Mouse (Mus musculus): ENCODE results near the gene Ryr1. TPM values are rescaled to one million over a fixed set of nuclear protein-coding genes. Genes with fewer than 3 reads are reported as not detected.

Gene Ryr1
- polyA plus RNA-seq, 1 experiment from 2014 or later, result 10.2 TPM

DNA sequence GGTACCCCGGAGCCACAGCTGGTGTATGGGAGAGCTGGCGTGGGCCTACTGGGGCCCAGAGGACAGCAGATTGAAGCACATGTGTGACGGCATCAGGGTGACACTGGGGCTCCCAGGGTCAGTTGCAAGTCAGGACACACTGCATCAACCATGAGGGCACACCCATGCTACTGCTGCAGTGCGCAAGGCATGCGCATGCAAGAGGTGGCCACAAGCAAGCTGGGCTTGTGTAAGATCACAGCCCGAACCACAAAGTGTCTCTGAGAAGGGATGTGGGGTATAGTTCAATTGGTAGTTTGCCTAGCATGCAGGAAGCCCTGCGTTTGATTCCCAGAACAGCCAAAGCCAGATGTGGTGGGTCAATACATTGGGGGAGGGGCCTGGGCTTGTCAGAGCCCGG lies 101.5 kb downstream of the Ryr1 start:
- Histone ChIP-seq H3K27ac (no peak overlapping the region), H3K9me3 (replicated peaks) (no peaks in the 10 kb centered on the region), H3K9ac (no peak overlapping the region), H3K4me1 (peaks cover 8% of the 10 kb centered on the region), H3K36me3 (ENCODE audit: poor library complexity, severe bottlenecking) (no peaks in the 10 kb centered on the region), H3K27me3 (peaks cover 30% of the 10 kb centered on the region), H3K4me3 (no peak overlapping the region), H3K4me2 (no peak overlapping the region)
- ATAC-seq, result no peak
- WGBS, result 91% methylated on average over 8 of the region's 8 CpGs

DNA sequence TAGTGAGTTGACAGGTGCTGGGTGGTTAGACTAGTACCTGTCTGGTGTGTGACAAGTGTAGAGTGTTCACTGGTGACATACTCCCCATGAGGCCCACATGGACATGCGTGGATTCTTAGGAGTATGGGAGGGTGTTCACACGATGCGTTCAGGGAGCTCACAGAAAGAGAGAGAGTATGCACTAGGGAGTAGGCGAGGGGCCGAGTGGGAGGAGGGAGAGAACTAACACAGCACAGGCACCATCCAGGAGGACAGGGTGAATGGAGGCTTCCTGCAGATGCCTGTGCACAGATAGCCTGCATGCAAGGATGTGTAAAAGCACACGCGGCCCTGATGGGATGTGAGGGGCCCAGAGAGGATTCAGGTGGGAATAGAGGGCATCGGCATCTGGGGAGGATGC lies 102.5 kb downstream of the Ryr1 start:
- H3K27ac ChIP-seq, result no peak overlapping the region
- H3K36me3 ChIP-seq (ENCODE audit: poor library complexity, severe bottlenecking), result no peaks in the 10 kb centered on the region
- no peak overlapping the region for H3K4me3 ChIP-seq
- H3K9ac ChIP-seq, result no peak overlapping the region
- ATAC-seq, result no peak
- WGBS, result 91% methylated on average over 8 of the region's 8 CpGs
- H3K27me3 ChIP-seq, result peaks cover 40% of the 10 kb centered on the region
- H3K9me3 ChIP-seq (replicated peaks), result no peaks in the 10 kb centered on the region
- H3K4me1 ChIP-seq, result peaks cover 8% of the 10 kb centered on the region
- H3K4me2 ChIP-seq, result no peak overlapping the region

DNA sequence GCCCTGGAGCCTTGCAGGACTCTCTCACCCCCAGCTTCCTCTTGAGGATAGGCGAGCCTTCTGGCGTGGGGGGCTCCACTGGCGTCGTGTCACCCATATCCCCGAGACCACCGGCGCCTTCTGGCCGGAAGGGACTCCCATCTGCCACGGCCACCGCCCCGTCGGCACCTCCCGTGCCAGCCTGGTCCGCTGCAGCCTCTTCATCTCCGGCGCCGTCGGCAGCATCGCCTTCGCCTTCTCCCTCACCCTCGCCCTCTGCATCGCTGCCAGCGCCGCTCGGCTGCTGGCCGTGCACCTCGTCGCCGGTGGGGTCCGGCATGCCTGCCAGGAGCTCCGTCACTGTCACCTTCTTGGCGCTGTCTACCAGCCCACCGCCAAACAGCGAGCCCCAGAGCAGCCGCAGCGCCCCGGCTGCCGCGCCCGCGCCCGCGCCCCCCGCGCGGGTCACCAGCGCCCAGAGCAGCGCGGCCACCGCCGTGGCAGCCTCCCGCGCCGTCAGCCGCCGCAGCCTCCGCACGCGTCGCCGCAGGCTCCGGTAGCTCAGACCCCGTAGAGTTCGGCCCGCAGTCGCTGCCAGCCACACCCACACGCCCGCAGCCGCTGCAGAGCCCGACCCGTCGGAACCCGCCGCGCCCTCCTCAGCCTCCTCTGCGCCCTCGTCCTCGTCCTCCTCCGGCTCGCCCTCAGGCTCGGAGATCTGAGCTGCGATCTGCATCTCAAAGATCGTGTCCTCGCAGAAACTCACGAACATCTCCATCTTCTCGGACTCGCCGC lies 105.3 kb downstream of the Ryr1 start:
- H3K4me3 ChIP-seq, result peak overlapping the region; percentile 44
- H3K4me1 ChIP-seq, result peaks cover 8% of the 10 kb centered on the region
- peaks cover 6% of the 10 kb centered on the region; the same call in 1 of the 2 replicates for H3K9me3 ChIP-seq (replicated peaks)
- peak overlapping the region; percentile 71 for H3K4me2 ChIP-seq
- ATAC-seq, result no peak
- no peak overlapping the region for H3K27ac ChIP-seq
- no peaks in the 10 kb centered on the region for H3K36me3 ChIP-seq (ENCODE audit: poor library complexity, severe bottlenecking)
- peak overlapping the region; percentile 60 for H3K9ac ChIP-seq
- peaks cover 43% of the 10 kb centered on the region for H3K27me3 ChIP-seq
- 4% methylated on average over 85 of the region's 88 CpGs for WGBS

DNA sequence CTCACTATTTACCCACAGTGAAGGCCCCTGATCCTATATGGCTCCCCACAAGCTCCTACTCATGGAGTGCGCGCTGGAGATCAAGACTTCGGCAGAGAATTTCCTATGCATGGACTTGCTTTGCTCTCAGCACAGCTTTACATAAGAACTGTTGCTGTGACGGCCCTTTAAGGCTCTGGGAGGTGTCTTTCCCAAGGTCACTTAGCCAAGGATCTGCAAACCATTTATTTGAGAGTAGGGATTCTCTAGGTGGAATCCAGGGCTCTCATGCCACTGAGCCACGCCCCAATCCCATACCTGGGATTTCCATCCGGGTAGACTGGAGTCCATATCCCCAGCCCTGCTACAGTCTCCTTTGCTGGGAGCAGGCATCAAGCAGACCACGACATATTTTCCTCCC lies 107.8 kb downstream of the Ryr1 start:
- ATAC-seq, result no peak
- H3K27me3 ChIP-seq, result peaks cover 43% of the 10 kb centered on the region
- WGBS, result 86% methylated on average over 7 of the region's 7 CpGs

DNA sequence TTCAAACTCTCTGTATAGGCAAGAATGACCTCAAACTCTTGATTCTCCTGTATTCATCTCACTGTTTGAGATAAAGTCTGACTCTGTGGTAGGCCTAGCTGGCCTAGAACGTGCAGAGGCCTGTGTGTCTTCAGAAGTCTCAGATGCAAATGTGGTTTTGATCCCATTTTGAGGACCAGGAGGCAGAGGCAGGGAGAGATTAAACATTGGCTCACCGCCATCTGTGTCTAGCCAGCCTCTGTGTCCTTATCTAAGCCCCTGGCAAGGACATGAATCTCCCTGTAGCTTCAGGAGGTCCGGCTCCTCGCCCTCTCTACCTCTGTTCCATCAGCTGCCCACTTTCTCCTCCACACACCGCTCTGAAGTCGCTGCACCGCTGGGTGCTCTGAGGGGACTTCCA lies 108.5 kb downstream of the Ryr1 start:
- H3K9ac ChIP-seq, result no peak overlapping the region
- peaks cover 6% of the 10 kb centered on the region; the same call in 1 of the 2 replicates for H3K9me3 ChIP-seq (replicated peaks)
- no peak for ATAC-seq
- peaks cover 43% of the 10 kb centered on the region for H3K27me3 ChIP-seq
- H3K4me1 ChIP-seq, result peaks cover 8% of the 10 kb centered on the region
- H3K27ac ChIP-seq, result no peak overlapping the region
- H3K4me2 ChIP-seq, result no peak overlapping the region
- whole genome bisulfite sequencing, result 79% methylated on average over 7 of the region's 7 CpGs
- H3K4me3 ChIP-seq, result no peak overlapping the region
- no peaks in the 10 kb centered on the region for H3K36me3 ChIP-seq (ENCODE audit: poor library complexity, severe bottlenecking)

More for the DNA sequence above, 107.8 kb downstream of the Ryr1 start:
- Histone ChIP-seq H3K27ac (no peak overlapping the region), H3K4me2 (no peak overlapping the region), H3K9ac (no peak overlapping the region), H3K9me3 (replicated peaks) (peaks cover 6% of the 10 kb centered on the region; the same call in 1 of the 2 replicates), H3K4me3 (no peak overlapping the region), H3K36me3 (ENCODE audit: poor library complexity, severe bottlenecking) (no peaks in the 10 kb centered on the region), H3K4me1 (peaks cover 8% of the 10 kb centered on the region)

DNA sequence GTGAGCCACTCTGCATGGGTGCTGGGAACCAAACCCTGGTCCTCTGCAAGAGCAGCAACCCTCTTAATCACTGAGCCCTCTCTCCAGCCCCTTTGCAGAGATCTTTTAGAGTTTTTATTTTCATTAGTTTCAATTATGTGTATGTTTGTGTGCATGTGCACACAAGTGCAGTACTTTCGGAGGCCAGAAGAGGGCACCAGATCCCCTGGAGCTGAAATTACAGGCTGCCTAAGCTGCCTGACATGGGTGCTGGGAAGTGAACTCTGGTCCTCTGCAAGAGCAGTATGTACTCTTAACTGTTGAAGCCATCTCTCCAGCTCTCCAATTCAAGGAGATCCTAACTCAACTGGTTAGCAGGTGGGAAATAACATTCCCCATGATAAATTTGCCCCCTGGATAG lies 110.0 kb downstream of the Ryr1 start:
- ATAC-seq, result no peak
- no peaks in the 10 kb centered on the region for H3K36me3 ChIP-seq (ENCODE audit: poor library complexity, severe bottlenecking)

DNA sequence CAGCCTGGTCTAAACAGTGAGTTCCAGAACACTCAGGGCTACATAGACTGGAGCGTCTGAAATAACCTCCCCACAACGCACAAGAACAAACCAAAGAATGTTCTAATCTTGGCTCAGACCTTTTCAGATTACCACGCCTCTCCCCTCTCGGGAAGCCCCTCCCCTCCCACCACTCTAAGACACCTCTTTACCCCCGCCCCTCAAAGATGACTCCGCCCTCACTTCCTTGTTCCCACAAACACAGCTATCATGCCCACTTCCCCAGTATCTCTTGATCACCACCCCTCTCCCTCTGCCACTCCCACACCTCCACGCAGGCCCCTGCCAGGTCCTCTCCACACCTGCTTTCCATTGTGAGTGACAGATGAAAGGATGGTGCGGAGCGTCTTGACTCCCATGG lies 116.3 kb downstream of the Ryr1 start:
- no peaks in the 10 kb centered on the region for H3K27me3 ChIP-seq
- H3K9ac ChIP-seq, result no peak overlapping the region
- H3K4me2 ChIP-seq, result no peak overlapping the region
- H3K9me3 ChIP-seq (replicated peaks), result no peaks in the 10 kb centered on the region
- H3K4me1 ChIP-seq, result no peaks in the 10 kb centered on the region
- H3K36me3 ChIP-seq (ENCODE audit: poor library complexity, severe bottlenecking), result no peaks in the 10 kb centered on the region
- no peak overlapping the region for H3K4me3 ChIP-seq
- 86% methylated on average over 9 of the region's 9 CpGs for WGBS
- ATAC-seq, result no peak
- no peak overlapping the region for H3K27ac ChIP-seq

More for the DNA sequence above, 110.0 kb downstream of the Ryr1 start:
- Histone ChIP-seq H3K4me3 (no peak overlapping the region), H3K27ac (no peak overlapping the region), H3K4me2 (no peak overlapping the region), H3K4me1 (peaks cover 8% of the 10 kb centered on the region), H3K27me3 (peaks cover 28% of the 10 kb centered on the region), H3K9me3 (replicated peaks) (peaks cover 6% of the 10 kb centered on the region; the same call in 1 of the 2 replicates), H3K9ac (no peak overlapping the region)
- WGBS, result 94% methylated on average over 1 of the region's 1 CpGs

DNA sequence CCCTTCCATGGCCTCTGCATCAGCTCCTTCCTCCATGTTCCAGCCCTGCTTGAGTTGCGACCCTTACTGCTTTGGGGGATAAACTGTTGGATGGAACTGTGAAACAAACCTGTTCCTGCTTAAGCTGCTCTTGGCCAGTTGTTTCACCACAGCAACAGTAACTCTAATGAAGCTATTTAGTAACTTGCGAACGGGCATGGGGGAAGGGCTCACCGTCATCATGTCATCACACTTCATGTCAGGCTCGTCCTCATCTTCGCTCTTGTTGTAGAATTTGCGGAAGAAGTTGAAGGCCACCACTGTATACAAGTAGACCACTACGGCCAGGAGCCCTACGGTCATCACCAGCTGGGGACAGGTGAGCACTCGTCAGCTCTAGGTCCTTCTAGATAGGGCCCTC lies 116.8 kb downstream of the Ryr1 start:
- Histone ChIP-seq H3K4me3 (no peak overlapping the region), H3K27ac (no peak overlapping the region), H3K4me1 (no peaks in the 10 kb centered on the region), H3K36me3 (ENCODE audit: poor library complexity, severe bottlenecking) (no peaks in the 10 kb centered on the region), H3K4me2 (no peak overlapping the region), H3K27me3 (no peaks in the 10 kb centered on the region), H3K9ac (no peak overlapping the region), H3K9me3 (replicated peaks) (no peaks in the 10 kb centered on the region)
- 95% methylated on average over 10 of the region's 10 CpGs for WGBS
- ATAC-seq, result no peak

DNA sequence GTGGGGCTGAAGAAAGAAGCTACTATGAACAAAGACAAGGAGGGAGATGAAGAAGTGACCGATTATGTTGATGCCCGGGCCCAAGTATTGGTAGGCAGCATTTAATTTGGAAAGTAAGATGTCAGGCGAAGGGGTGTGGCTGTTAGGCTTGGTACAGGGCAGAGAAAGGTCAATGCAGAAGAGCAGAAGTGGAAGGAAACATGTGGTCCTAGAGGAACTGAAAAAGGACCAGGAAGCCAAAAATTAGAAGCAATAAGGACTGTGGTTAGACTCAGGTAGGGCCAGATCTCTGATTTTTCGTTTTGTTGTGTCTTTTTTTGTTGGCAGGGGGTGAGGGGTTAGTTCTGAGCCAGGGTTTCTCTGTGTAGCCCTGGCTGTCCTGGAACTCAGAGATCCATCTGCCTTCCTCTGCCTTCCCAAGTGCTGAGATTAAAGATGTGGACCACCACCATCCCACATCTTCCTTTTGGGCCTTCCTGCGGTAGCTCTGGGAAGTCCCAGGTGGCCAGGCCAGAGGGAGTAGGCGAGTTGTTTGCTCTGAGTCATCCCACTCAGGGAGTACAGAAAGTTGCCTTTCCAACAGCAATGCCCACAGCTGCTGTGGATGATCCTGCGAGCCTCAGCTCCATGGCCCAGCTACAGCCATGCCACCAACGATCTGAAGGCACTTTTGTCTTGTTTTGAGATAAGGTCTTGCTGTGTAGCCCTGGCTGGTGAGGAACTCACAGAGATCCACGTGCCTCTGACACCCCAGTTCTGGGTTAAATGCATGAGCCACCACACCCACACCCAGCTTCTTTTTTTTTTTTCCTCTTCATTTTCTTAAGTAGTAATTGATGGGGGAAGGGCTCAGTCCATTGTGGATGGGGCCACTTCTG lies 117.5 kb downstream of the Ryr1 start:
- H3K27ac ChIP-seq, result no peak overlapping the region
- H3K27me3 ChIP-seq, result 0 out of 2 replicates have a peak, but pooled peaks cover under 1% of the 10 kb centered on the region
- H3K9ac ChIP-seq, result no peak overlapping the region
- H3K4me3 ChIP-seq, result no peak overlapping the region
- no peaks in the 10 kb centered on the region for H3K36me3 ChIP-seq (ENCODE audit: poor library complexity, severe bottlenecking)
- no peaks in the 10 kb centered on the region for H3K4me1 ChIP-seq
- no peak overlapping the region for H3K4me2 ChIP-seq
- H3K9me3 ChIP-seq (replicated peaks), result no peaks in the 10 kb centered on the region
- 82% methylated on average over 9 of the region's 9 CpGs for WGBS
- no peak for ATAC-seq

DNA sequence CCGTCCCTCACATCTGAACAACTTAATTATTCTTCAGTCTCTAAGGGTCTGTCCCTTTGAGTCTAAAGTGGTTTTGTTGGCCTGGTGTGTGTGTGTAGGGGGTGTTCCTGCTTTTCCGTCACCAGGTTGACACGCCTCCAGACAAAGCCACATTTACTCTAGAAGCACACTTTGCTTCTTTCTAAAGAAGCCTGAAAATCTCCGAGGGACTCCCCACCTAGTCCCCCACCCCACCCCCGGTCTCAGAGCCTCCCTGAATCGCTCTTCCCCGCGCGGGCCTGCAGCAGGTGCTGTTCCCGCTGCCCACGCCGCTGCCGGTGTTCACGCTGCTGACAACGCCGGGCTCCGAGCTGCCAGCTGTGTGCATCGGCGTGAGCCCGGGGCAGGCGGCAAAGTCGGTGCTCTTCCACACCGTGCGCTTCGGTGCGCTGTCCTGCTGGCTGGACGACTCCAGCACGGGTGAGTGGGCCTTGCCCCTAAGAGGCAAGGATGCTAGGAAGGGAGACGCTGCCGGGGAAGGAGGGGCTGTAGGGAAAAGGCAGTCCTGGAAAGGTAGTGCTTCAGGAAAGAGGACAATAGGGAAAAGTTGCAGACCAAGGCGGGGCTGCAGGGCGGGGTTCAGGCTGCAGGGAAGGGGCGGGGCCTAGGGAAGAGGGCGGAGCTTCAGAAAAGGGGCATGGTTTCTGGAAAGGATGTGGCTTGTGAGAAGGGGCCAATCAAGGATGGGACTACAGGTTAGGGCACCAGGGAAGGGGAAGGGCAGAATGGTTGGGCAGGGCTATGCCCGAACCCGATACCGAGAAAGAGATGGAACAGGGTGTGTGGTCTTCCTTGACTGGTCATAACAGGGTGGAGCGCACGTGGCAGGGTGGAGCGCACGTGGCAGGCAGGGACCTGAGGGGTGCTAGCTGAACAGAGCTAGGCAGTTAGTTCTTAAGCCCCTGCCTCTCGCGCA lies 124.1 kb downstream of the Ryr1 start:
- no peaks in the 10 kb centered on the region for H3K9me3 ChIP-seq (replicated peaks)
- H3K27me3 ChIP-seq, result peaks cover 18% of the 10 kb centered on the region; the same call in 1 of the 2 replicates
- 7% methylated on average over 43 of the region's 43 CpGs for WGBS
- peak overlapping the region; percentile 85 for H3K4me2 ChIP-seq
- H3K4me1 ChIP-seq, result peaks cover 10% of the 10 kb centered on the region; the same call in 1 of the 2 replicates
- peak overlapping the region; percentile 48 for H3K4me3 ChIP-seq
- ATAC-seq, result peak; percentile 72
- H3K36me3 ChIP-seq (ENCODE audit: poor library complexity, severe bottlenecking), result no peaks in the 10 kb centered on the region
- H3K9ac ChIP-seq, result peak overlapping the region; percentile 68
- H3K27ac ChIP-seq, result 0 out of 2 replicates have a peak overlapping the region, but pooled peaks have one; percentile 14

DNA sequence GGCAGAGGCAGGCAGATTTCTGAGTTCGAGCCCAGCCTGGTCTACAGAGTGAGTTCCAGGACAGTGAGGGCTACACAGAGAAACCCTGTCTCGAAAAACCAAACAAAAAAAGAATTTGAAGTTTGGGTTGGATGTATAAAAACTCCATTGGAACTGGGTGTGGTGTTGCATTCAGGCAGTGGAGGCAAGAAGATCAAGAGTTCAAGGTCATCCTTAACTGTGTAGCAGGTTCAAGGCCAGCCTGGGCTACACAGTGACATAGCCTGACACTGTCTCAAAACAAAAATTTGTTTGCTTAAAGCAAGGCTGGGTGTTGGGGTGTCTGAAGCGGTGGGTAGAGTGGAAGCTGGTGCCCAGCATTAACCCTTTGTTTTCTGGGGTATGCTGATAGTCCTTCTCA lies 131.6 kb downstream of the Ryr1 start:
- no peaks in the 10 kb centered on the region for H3K27me3 ChIP-seq
- H3K36me3 ChIP-seq (ENCODE audit: poor library complexity, severe bottlenecking), result no peaks in the 10 kb centered on the region
- no peak for ATAC-seq
- H3K4me3 ChIP-seq, result no peak overlapping the region
- no peak overlapping the region for H3K27ac ChIP-seq
- no peaks in the 10 kb centered on the region for H3K4me1 ChIP-seq
- 84% methylated on average over 3 of the region's 3 CpGs for WGBS
- no peak overlapping the region for H3K9ac ChIP-seq
- H3K9me3 ChIP-seq (replicated peaks), result no peaks in the 10 kb centered on the region
- no peak overlapping the region for H3K4me2 ChIP-seq
